Mouse (Mus musculus) kidney, postnatal 25 days (tissue): ENCODE measurements at regions not wholly inside any gene's neighbourhood (a gene's known extent, or its start where the extent isn't known, plus 50 kb on each side); places are given as distances from the start of the nearest gene placed in this dataset.

ENCODE experiments used
- DNase-seq, 2 experiments: peaks; one replicate each; pipeline ENCODE4 v3.0.0; 2021; ENCODE audit warnings: mixed read lengths in 2 of 2

DNA sequence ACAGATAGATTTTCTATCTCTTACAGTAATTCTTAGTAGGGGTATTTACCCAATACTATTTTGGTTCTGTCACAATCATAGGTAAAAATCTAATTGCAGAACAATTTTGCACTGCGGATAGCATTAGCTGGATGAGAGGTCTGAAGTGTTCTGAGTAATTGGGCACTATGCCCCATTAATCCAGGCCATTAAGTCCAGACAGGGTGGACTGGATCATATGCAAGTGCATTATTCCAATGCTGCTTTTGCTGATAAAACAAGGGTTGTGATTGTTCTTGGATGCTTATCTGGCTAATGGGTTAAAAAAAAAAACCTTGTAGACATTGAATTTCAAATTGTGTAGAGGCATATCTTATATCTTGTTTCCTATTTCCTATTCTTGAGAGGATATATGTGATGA is 1732.6 kb upstream of the Gm6569 start:
- no peak for DNase-seq

DNA sequence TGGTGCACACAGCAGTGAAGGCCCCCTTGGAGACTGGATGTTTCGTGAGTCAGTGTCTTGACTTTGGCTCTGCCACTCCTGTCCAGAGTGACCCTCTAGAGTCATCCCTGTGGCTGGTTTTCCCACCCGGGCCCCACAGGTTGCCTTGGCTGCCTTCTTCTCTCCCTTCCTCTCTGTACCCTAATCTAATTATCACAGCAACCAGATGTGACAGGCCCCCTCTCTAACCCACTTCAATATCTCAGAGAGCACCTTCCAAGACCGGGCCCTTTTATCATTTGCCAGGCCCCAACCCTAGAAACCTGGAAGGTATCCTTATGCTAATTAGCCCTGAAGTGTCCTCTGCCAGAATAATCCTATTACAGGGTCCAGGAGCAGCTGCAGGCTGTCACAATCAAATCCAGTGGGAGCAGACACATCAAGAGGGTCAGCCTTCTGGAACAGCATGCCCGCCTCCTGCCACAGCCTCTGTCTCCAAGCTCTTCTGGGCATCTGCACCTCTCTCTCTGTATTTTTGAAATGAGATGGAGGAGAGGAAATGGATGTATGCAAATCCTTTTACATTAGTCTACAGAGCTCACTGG is 1728.4 kb upstream of the Gm6569 start:
- DNase-seq, result no peak

DNA sequence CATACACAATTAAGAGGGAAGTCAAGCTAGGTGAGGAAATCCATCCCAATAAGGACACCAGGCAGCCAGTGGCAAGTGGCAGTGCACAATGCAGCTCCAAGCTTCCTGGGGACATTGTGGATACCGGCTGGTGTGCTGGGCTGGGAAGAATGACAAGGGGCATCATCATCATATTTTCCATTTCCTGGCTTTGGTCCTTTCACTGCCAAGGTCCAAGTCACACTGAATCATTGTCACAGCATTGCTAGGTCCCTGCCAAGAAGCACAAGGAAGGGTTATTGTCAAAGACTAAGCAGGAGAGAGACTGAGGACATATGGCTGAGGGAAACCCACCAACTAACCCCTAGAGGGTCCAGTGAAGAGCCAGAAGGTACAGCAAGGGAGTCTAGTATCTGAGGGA is 1723.8 kb upstream of the Gm6569 start:
- DNase-seq, result no peak

DNA sequence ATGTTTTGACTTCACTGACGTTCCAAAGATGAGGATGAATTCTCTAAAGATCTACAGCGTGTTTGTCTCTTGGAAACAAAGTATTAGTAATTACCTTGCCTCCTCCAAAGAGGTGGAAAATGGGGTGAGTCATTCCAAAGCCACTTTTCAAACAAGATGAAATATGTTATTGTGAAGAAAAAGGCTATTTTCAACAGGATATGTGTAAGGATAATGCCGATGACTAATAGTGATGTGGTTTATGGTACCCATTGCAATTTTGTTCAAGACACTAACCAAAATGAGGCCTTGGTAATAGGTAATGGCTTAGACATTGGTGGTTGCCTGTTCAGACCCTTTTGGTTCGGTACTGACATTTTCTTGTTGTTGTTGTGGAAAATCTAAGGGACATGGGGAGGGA is 1717.6 kb upstream of the Gm6569 start:
- DNase-seq, result no peak

DNA sequence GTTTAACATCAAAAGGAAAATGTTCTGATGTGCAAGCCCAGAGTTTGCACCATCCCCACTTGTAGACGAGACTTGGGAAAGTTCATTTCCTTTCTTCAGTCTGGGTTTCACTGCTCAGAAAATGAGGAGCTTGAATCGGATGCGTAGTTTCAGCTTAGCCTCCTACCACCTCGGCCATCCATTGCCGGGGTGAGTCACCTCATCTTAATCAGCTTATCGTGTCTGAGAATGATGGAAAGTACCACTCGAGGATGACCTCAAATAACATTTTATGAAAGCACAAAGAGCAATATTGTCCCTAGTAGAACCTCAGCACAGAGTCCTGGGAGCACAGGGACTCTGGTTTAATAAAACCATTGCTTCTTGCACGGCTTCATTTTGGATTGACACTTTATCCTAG is 1700.1 kb upstream of the Gm6569 start:
- no peak for DNase-seq

DNA sequence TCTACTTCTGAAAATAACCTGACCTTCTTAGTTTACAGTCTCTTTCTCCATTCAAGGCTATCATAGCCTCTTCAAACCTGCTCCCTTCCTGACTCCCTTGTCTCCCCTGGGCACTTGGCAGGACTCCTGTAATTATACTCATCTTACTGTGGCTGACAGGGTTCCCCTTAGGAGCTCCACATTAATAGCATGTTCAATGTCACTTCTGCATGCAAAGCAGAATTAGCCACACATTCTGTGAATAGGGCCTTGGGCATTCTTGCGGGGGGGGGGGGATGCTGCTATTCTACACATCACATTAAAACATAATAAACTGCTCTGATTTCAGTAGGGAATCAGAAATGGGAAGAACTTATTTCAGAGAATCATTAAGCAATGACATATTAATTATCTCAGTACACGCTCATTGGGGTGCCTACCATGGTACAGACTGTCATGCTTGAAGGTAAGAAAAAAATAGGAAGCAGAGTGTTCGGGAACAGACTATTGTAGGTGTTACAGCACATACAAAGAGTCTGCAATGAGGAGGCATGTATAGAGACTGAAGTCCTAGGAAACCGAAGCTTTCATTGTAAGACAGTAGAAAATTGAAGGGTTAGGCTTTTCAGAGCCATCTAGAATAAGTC is 1698.3 kb upstream of the Gm6569 start:
- DNase-seq, result no peak

DNA sequence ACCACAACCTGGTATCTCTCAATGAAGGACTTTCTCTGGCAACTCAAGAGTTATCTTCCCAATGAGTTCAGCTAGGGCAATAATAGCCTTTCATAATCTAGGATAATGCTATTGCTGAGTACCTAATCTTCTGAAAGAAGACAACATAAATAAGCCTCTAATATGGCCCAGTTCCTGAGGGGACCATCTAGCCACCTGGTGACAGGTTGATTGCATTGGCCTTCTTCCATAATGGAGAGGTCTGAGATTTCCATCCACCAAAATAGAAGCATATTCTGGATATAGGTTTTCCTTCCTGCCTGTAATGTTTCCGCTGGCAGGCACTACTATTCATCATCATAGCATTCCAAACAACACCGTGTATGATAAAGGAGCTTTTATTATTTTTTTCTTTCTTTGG is 1694.2 kb upstream of the Gm6569 start:
- DNase-seq, result no peak

DNA sequence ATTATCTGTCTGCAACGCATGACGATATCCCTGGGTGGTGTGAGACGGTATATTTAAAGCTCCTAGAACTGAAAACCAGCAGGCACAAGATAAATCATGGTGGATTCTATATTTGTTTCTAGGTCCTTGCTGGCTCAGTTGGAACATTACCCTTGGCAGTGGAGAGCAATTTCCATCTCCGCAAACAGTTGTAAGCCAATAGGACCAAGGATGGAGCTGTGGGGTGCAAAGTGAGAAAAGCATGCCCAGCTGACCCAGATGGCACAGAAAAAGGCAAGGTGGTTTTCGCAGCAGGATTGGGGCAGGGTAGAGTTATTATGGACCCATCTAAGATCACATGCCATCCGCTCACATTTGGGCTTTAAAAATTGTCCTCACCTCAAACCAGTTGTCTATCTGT is 1683.8 kb upstream of the Gm6569 start:
- no peak for DNase-seq

DNA sequence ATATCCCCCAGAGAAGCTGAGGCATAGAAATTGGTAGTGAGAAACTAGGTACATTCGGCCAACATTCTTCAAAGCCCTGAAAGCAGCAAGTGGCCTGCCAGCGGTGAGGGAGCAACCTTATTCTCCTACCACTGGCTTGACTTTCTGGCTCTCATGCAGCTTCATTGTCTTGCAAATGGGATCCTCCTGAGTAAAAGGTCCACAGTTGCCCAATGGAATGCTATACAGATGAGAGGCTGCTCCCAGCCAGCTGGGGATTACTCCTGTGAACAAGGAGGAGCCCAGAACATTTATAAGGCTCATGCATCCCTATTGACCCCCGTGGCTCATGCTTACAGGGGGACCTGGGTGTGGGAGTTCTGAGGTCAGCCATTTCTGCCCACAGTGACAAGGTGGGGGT is 1675.9 kb upstream of the Gm6569 start:
- DNase-seq, result no peak

DNA sequence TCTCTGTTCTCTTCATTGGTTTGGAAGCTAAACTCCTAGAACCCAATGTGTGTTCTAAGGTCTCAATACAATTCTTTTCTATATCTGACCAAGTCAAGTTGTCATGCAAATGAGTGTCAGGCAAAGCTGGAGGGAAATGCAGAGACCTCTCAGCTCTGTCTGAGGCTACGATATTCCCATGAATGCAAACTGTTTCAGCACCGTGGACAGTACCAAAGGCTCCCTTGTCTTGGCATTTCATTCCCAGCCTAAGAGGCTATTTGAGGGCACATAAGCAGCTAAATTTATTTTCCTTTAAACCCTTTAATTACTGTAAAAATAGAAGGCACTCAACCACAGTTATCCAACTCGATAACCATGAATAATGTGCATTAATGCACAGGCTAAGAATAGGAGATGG is 1633.5 kb upstream of the Gm6569 start:
- peak in 1 of 2 experiments; percentile 20 for DNase-seq

DNA sequence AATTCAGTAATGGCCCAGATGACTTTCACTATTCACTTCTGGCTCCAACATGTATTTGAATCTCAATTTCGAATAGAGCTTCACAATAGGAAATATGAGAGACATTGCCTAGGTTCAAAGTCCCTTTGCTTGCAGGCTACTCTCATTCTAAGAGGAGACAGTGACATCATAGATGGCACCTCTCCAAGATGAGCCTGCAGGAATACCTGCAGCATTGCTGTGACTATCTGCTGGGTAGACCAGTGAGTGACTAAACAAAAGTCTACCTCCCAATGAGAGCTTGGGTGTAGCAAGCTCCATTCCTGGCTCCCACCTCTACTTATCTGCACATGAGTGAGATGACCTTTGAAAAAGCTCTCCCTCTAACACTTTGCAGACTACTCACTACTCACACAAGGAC is 1632.6 kb upstream of the Gm6569 start:
- no peak for DNase-seq

DNA sequence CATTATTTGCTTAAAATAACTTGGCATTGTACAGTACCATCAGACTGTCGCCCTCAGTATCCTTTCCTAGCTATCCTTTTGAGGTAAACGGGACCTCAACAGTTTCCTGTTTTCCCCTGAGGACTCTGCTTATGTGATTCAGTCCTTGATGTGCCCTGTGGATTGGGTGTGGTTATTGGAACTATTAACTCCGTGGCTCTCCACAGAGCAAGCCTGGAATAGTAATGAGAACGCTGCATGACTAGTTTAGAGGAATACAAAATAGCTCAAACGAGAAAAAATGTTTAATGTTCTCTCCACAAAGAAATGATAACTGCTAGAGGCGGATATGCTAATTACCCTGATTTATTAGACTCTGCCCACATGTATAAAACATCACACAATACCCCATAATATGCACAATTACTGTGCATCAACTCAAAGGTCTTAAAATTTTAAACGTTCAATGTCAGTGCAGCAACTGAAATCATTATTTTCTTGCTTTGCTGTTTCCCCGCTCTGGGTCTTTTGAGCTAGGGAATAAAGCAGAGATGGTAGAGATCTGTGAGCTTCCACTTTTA is 1629.0 kb upstream of the Gm6569 start:
- DNase-seq, result no peak

DNA sequence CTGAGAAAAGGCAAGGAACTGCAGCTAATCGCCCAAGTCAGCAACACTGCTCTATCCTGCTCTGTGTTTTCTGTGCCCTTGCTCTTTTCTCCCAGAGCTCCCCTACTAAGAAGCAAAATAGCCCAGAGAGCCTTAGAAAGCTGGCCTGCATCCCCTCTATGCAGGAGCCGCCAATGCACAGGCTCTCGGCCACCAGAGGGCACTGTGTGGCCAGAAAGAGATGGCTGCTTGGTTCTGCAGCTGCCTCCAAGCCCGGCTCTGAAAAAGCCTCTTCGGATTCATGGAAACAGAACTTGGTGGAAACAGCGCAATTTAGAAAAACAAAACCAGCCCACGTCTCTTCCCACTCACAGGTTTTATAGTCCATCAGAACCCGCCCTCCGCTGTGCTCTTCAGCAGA is 1628.4 kb upstream of the Gm6569 start:
- peak; percentile 57 to 68 for DNase-seq

DNA sequence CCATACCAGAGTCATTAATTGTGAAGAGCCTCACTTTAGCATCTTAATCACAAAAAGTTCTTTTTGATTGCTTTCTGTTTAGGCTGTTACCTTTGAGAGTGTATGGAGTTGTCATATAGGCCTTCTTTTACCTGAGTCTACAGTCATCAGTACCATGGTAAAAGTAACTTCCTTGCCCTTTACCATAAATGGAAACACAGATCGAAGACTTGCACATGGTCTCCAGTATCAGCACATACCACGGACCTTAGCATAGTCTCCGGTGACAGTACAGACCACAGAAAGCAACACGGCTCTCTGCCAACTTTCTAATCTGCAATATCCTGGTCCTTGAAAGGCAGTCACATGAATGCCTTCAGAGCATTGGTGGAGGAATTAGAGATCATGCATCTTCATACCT is 1626.8 kb upstream of the Gm6569 start:
- DNase-seq, result no peak

DNA sequence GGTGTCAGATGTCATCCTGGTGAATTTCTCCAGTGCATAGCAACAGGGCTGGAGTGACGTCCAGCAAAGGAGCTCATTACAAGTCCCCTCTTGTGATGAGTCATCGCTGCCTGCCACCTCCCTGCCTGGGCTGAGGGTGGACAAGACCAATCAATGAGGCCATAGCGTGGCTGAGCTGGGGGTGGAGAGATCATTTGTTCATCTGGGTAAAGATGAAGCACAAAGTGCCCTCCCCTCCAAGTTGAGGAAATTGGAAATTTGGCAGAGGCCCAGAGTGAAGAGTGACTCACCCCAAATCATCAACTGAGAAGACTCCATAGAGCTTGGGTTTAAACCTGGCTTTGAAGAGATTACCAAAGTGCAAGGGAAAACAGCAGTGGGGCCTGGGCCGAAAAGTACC is 1626.3 kb upstream of the Gm6569 start:
- DNase-seq, result no peak

DNA sequence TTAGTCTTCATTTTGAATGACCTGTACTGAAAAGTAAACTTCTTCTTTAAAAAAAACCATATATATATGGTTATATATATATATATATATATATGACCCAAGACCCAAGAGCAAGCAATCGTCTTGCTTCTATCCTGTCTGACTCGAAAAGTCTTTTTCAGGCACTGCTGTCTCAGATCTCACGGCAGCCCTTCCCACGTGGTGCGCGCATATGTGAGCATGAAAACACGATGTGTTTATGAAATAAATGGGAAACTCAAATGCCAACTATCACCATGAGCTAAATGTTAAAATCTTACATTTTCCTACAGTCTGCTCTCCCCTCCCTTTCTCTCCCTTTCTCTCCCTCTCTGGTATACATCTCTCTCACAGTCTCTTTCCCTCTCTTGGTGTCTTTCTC is 1625.4 kb upstream of the Gm6569 start:
- no peak for DNase-seq

DNA sequence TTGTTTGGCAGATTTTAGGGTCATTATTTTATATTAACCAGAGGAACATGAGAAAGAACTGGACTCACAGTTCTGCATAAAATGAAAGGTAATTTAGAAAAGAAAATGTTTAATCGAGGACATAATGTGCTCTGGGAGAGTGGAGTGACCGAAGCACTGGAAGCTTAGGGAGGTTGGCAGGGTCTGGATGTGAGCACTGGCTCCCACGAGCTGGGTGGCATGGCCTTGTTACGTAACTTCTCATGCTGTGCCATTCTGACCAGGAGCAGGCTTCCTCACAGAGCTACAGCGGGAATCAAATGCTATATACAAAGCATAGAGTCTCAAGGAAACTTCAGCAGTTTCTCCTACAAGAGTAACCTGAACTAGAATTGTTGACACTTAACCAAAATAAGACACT is 1616.6 kb upstream of the Gm6569 start:
- DNase-seq, result no peak

DNA sequence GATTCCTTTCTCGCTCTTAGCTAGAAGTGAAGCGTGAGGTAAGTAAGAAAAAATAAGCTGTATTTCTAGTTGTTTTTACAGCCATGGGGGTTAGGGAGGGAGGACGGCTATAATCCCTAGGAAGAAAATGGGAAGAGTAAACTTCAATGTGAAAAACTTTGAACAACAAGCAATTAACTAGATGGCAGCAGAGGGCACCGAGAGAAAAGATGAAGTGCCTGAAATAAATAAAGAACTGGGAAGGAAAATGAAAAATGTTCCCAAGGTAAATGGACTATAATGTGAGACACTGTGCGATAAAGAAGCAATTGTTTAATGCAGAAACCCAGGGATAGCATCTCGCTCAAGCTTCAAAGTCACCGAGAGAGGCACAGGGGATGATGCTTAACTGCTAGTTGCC is 1614.4 kb upstream of the Gm6569 start:
- DNase-seq, result no peak

DNA sequence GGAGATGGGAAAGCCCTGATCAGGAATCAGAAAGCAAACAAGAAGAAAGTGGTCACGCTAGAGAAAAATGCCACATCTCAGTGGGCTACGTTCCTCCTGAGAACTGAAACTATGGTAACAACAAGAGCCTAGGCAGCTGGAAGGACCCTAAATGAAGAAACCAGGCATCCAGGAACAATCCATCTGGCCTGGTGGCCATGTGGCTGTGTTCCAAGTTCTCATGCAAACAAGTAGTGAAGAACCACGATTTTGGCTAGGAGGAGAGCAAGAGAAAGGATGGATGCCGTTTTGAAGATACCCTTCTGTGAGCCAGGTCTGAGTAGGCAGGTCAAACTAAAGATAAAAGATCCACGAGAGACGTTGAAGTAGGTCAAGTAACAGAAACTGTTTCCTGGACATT is 1613.6 kb upstream of the Gm6569 start:
- DNase-seq, result no peak

DNA sequence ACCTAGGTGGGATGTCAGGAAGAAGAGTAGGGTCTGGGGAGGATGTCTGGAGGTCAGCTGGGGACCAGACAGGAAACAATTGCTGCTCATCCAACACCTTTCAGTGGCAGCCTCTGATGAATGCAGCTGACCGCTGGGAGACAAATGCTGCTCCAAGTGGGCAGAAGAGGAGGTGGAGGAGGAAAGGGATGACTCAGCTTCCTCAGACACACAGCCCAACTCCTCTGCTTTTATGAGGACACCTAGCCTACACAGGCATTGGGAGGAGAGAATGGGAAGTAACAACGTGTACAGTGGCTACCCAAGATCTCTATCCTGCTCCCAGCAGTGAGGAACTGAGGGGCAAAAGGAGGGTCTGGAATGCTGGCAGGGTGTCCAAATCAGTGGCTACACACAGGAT is 1602.0 kb upstream of the Gm6569 start:
- DNase-seq, result no peak

DNA sequence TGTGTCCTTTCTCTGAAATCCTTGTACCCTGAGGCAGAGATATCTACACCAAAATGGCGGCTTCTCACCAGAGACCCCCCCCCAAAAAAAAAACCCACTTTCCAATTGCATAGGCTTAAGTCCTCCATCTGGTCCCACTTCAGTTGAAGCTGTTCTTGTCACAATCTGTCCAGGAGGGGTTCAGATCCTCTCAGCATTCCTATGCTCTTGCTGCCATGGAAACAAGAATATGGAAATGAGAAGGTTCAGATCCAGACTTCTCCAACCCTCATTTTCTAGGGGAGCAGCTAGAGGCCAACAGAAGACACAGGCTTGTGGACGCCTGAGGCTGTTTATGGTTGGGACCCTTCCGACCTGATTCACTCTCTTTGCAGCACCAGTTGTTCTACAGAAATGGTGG is 1569.7 kb upstream of the Gm6569 start:
- DNase-seq, result no peak

DNA sequence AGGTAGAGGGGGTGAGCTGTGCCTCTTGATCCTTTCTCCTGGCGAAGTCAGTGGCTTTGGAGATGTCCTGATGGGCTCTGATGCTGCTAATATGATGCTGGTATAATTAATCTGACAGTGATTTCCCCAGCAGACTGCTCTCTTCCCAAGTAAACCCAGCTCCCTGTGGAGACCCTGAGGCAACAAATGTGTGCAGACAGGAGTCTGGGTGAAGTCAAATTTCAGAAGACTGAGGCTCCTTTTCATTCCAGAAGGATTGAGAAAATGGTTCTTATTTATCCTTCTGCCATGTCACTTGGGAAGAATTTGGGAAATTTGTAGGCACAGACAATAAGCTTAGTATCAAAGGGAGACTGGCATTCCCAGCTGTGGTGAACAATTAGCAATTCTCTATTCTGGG is 1550.5 kb upstream of the Gm6569 start:
- DNase-seq, result no peak

DNA sequence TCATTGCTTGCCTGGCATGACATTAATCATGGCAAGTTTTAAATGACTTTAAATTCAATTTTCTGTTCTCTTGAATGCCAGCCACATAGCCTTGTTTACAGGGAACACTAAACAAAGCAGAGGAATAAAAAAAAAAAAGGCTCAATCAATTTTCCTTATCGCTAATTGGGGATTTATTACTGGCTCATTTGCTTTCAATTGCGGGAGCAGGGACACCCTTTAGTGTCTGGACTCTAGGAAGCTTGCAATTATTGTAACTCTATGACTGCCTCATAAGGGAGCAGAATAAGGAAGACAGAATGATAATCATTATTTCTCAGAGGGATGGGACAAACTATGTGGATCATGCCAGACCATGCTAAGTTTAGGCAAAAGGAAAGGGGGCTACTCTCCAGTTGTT is 1537.7 kb upstream of the Gm6569 start:
- no peak for DNase-seq

DNA sequence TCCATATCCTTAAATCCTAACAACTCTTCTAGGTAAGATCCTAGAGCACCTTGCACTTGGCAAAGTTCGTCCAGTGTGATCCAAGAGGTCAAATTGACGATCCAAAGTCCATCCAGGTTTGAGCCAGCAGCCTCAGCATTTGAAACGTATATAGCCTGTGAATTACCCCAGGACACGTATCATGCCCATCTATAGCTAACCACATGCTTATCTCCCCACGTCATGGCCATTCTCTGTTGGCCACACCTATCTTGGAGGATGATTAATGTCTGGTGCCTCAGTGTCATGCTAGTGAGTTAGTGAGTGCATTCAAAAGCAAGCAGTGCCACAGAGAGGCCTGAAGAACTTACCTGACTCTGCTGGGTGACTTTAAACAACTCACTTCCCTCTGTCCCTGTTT is 1521.9 kb upstream of the Gm6569 start:
- DNase-seq, result no peak

DNA sequence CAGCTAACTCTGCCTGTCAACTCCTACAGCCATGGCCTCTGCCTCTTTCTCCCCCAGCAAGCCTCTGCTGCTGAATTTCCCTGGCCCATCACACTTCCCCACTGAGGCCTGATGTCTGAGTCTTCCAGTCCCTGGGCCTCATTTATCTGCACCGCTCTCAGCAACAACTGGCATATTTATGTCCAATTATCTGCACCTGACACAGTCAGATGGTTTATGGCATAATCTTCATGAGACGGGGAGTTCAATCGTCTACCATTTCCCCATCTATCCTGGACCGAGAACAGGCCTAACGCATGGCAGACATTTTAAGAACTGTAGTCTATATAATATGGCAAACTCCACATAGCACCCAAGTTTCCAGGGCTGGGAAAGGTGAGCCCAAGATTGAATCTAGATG is 1512.8 kb upstream of the Gm6569 start:
- DNase-seq, result no peak
